Mouse (Mus musculus) c-Kit-negative CD71-positive TER-119-positive erythroid progenitor cells, embryonic 14.5 days (primary cell): ENCODE data around the gene Olfr815.
"Not testable (repeated sequence)": the region's sequence is repeated elsewhere in the genome, so short reads cannot be mapped to it uniquely, and the experiment has no call there.

Experiments used
- DNase-seq: peaks from one replicate; pipeline ENCODE4 v3.0.0-alpha.2; 2013; ENCODE audit warnings: low read depth, low spot score

Olfr815 gene

DNA sequence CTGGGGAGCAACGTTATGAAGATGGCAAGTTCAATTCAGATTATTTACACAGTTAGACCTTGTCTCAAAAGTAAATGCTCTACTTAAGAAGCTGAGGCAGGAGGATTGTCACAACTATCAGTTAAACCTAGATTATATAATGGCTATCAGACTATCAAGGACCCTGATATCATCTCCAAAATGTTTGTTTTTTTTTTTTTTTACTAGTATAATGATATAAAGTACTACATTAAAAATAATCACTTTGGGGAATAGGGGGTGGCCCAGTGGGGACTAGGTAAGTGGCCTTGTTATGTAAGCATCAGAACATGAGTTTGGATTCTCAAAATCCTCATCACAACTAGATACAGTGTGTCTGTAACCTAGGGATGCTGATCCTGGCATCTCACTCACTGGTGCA is at the start of gene Olfr815:
Olfr815 (minus strand) TSS at position 101 of the 400 bp plus-strand sequence.
- DNase-seq = not testable (repeated sequence)

DNA sequence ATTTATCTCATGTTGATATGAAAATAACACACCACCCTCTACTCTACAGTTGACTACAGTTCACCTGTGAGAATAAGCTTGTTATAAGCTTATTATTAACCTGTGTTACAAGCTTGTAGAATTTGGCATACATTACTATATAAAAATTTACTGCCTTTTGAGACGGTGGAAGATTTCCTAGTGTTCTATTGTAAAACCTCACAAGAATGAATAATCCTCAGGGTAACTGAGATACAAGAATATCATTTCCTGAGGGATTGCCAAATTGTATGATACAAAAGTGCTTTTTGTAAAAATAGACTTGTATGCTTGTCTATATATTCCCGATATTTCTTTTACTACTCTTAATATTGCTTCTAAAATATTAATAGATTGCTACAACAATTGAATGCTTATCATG is 43.3 kb upstream of the Olfr815 start, which contains the start of gene Olfr818:
Olfr818 (minus strand) TSS at position 101 of the 400 bp plus-strand sequence.
- DNase-seq = no peak

DNA sequence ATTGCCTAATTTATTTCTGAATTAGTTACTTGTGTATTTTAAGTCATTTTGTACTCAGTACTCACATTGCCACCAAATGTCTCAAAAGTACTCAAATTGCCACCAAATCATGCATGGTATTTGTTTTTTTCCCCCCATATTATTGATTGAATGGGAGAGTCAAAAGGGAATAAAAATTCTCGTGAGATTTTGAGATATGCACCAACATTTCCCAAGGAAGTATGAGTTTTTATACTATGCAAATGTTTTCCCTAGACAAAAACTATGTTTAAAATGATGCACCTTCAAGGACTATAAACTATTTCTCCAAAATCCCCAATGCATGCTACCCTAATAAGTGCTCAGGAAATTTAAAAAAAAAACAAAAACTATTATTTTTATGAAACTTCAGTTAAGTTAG is 9.8 kb upstream of the Olfr815 start, which contains the start of gene Olfr816:
Olfr816 (minus strand) TSS at position 101 of the 400 bp plus-strand sequence.
- DNase-seq = no peak

DNA sequence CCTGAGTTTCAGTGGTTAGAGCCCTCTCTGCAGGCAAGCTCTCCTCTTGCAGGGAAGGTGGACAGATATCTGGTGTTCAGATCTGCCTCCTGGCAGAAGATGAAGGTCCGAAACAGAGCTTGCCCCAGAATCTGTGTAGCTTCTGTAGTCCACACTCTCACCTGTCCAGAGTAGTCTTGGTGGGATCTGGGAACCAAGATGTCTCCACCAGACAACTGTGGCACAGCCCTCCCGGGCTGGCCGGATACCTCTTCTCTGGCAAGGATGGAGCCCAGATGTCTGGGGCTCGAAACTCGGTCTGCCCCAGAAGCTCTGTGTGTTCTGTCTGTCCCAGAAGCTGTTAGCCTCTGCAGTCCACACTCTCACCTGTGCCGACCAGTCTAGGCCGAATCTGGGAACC is 19.7 kb downstream of the Olfr815 start:
- DNase-seq = no peak

DNA sequence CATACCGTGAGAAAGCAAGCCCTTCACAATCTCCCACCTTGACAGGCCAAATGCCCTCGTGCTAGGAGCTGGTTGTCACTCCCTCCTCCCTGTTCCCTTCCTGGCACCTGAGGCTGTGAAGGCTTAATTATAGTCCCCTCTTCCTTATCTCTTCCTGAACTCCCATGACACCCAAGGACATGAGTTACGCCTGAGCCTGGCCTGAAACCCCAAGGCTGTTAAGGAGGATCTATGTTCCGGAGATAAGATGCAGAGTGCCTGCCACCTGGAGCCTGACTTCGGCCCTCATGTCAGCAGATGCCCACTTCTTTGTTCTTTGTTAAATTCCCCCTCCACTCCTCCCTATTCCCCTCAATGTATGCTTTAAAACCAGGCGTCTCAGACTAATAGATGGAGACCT is 20.2 kb downstream of the Olfr815 start:
- DNase-seq = not testable (repeated sequence)

DNA sequence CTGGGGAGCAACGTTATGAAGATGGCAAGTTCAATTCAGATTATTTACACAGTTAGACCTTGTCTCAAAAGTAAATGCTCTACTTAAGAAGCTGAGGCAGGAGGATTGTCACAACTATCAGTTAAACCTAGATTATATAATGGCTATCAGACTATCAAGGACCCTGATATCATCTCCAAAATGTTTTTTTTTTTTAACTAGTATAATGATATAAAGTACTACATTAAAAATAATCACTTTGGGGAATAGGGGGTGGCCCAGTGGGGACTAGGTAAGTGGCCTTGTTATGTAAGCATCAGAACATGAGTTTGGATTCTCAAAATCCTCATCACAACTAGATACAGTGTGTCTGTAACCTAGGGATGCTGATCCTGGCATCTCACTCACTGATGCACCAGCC is 25.9 kb downstream of the Olfr815 start, which contains the start of gene Olfr814:
Olfr814 (minus strand) TSS at position 101 of the 400 bp plus-strand sequence.
- DNase-seq = not testable (repeated sequence)

DNA sequence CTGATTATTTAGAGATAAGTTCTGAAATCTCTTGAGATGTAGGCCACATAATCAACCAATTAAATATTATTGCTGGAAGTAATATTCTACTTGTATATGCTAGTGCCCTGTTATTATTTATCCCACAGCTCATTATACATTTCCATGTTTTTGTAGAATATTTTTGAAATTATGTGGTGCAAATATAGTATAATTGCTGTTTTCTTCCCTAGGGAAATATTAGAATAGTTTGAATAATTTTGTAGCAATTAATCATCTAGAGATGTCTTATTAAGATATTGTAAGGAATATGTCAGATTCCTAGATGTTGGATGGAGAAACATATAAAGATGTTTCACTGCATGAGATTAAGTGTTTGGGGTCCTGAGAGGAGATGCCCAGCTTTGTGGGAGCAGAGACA is 50.6 kb downstream of the Olfr815 start, which contains the start of gene Olfr813:
Olfr813 (plus strand) TSS at position 301 of the 400 bp plus-strand sequence.
- no peak for DNase-seq
